Mouse (Mus musculus) frontal cortex, adult (tissue): ENCODE data around the gene Nckap1l.
"Not testable (repeated sequence)": the region's sequence is repeated elsewhere in the genome, so short reads cannot be mapped to it uniquely, and the experiment has no call there.

Experiments
- ATAC-seq: cut with Nextera tagmentation; 2 replicates; pipeline ENCODE4 v1.9.2; 2017; ENCODE audit warnings: mild to moderate bottlenecking, moderate library complexity, mixed read lengths; ENCODE audit not compliant: low TSS enrichment

Gene Nckap1l

DNA sequence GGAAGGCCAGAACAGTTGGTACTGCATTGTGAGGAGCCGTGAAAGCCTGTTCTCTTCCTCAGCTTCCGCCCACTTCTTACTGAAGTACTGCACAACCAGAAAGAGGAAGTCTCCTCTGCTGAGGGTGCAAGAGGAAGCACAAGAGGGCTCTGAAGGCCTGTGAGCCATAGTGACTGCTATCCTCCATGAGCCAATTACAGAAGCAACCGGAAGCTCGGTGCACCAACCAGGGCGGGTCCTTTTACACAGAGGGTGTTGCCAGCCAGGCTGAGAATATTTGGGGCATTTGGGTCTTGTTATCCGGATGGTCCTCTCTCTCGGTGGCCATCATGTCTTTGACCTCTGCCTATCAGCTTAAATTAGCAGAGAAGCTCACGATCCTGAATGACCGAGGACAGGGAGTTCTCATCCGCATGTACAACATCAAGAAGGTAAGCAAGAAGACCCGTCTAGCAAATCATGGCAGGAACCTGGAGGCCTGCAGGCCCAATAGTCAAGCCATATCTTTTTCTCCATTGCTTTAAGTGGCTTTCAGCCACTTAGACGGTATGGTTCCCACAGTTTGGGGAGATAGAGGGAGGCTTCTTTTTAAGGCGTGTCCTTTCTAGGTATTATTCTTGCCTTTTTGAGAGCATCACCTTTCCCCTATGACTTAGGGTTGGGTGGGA lies at the start of gene Nckap1l:
Gene Nckap1l, plus strand, starts transcription at position 244 of the 668 bp plus-strand sequence.
- no peak; the same call in 1 of the 2 replicates for ATAC-seq

DNA sequence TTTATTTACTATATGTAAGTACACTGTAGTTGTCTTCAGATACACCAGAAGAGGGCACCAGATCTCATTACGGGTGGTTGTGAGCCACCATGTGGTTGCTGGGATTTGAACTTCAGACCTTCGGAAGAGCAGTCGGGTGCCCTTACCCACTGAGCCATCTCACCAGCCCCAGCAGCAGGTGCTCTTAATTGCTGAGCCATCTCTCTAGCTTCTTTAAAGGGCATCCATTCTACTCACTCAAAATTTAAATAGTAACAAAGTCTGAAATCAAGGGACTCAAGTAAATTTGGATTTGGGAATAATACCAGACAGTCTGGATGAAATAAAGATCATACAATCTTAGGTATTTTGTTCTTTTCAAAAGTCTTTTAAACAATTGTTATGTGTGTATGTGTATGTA lies 48.0 kb upstream of the Nckap1l start:
- not testable (repeated sequence) for ATAC-seq

DNA sequence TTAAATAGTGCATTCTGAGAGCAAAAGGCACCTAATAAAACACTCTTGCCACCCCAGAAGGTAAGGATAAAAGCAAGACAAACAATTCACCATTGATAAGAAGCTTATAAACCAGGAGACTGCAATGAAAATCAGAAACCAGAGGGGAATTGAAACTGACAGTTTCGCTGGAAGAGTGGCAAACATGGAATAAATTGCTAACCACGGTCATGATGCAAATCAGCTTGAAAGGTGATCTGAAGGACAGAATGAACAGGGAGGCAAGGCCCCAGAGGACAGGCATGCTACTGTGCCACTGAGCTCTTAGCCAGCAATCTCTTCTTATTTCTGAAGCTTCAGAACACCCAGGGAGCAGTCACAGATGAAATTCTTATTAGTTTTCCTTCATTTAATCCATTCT lies 26.6 kb upstream of the Nckap1l start:
- no peak for ATAC-seq

DNA sequence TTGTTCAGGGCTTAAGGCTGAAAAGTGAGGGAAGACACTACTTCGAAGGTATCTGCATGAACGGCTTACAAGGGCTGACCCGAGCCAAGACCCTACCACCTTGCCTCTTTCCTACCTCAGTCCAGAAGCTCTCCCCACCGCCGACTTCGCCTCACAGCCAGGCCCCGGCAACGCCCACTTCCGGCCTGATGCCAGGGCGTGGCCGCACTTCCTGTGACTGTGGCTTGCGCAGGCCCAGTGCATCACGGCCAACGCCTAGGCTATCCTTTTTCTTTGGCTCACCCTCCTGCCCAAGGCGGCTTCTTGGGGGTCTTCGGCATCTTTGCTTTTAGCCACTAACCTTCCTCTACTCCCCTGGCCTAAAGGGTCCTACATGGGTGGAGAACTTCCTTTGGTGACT lies 23.4 kb upstream of the Nckap1l start, which contains the start of gene Gtsf1:
Gene Gtsf1, minus strand, starts transcription at position 230 of the 400 bp plus-strand sequence.
- ATAC-seq = no peak

DNA sequence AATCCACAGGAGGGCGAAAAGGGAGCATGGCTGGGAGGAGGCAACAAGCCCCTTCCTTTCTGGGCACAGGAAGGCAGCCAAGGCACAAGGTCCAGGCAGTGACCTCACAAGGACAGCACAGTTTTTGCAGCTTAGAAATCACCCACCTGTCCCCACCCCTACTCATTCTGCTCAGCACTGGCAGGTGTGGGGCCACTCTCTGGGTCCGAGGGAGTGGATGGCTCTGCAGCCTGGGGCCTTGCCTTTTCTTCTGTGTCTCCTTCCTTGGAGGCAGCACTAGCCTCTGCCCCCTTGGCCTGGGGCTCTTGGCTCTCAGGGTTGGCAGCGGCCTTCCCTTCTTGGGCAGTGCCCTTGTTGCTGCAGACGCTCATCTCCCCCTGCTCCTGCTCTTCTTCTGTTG lies 7.6 kb upstream of the Nckap1l start:
- not testable (repeated sequence) for ATAC-seq

DNA sequence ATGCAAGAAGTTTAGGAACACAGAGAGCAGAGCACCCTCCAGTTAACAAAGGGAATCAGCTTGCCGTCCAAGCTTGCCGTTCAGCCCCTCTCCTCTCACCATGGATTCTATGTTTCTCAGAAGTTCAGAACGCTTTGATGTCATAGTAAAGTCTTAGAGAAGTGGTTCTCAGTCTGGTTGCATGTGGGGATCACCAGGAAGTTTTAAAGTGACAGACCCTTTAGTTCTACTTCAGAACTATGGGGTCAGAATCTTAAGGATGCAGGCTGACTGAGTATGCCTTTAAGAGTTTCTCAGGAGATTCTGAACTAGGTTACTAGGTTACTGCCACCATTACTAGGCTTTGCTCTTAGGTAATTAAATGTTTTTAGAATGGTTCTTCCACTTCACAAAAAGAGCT lies 5.2 kb upstream of the Nckap1l start, which contains the start of gene Gtsf2:
Gene Gtsf2, minus strand, starts transcription at position 101 of the 400 bp plus-strand sequence.
- ATAC-seq = no peak

DNA sequence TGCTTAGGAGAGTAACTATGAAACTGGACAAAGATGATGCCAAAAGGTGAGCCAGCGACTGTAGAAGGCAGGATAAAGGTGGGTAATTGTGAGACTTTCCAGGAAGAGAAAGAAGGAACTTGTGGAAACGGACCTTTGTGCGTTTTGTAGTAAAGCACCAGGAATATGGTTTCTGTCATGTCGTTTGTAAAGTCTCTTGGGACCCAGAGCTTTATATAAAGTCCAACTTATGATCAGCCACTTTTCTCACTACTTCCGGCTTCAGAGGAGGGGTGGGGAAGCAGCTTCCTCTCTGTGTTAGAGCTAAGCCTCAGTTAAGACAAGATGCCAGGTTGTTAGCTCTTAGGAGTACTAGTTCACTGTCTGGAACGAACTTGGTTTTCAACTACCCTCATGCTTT lies 855 bp downstream of the Nckap1l start:
- ATAC-seq = no peak

DNA sequence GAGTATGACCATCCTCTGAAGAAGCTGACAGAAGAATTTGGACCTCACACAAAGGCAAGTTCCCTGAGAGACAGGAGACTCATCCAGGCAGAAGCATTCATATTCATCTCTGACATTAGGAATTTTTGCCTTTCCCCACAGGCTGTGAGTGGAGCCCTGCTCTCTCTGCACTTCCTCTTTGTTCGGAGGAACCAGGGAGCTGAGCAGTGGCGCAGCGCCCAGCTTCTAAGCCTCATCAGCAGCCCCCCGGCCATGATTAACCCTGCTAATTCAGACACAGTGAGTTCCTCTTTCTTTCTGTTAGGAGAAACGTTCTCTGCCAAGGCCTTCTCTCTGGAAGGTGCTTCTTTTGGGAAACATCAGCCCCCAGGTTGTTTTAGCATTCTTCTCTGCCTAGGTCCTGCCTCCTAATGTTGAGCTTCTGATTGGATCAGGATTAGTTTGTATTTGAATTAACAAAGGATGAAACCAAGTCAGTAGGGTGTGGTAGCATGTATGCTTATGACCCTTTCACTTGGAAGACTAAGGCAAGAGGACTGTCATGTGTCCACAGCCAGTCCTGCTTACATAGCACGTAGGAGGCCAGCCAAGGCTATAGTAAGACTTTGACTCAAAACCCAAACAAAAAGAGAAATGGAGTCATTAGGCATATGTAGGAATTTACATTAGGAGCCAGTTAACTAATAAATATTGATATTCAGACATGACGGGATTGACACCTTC lies 9.1 kb downstream of the Nckap1l start:
- ATAC-seq = no peak

DNA sequence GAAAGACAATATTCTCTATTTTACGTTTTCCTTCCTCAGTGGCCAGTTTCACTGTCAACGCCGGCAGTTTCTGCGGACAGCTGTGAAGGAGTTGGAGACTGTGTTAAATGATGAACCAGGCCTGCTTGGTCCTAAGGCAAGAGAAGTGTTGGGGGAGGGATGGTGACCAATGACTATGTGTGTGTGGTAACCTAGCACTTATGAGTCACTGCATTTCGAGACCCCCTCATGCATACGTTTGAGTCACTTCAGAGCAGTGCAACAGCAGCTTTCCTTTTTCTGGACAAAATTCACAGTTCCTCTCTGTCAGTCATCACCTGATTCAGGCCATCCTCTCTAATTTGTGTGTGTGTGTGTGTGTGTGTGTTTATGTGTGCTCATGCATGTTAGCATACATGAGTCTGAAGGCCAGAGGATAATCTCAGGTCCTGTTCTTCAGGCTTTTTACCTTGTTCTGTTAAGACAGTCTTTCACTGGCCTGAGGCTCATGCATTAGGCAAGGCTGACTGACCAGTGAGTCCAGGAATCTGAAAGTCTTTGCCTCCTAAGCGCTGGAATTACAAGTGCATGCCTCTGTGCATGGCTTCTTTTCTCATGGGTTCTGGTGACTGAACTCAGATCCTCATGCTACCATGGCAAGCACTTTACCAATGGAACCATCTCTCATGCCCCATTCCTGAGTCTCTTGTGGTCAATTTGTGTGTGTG lies 18.0 kb downstream of the Nckap1l start:
- ATAC-seq = no peak

DNA sequence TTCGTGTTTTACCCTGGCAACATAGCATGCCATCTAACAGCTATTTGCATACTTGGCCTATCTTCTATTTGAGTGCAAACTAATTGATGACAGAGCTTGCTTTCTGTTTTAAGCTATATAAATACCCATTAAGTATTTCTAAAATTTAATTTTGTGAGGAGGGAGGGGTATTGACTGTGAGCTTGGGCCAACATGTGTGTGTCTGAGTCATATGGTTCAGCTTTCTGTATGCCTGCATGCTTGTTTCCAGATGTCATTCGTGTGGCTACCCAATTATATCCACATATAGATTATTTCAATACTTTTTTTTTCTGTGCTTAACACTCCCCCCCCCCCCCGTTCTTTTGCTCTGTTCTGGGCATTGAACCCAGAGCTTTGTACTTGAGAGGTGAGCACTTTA lies 18.7 kb downstream of the Nckap1l start:
- ATAC-seq = no peak

DNA sequence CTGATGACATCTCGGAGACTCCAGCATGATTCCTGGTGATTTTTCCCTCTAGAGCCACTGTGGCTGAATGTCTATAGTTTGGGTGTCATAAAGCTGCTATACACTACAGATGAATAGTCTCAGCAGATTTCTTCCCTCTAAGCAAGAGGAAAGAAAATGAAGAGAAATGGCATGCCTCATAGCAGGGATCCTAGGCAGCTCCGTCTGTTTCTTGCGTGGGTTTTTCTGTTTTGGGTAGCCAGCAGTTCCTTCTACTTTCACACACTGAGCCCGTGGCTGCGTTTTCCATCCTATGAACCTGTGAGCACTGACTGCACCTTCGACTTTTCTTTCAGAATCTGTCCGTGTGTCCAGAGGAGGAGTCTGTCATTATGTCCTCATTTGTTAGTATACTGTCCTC lies 19.6 kb downstream of the Nckap1l start:
- ATAC-seq = peak; percentile 77

DNA sequence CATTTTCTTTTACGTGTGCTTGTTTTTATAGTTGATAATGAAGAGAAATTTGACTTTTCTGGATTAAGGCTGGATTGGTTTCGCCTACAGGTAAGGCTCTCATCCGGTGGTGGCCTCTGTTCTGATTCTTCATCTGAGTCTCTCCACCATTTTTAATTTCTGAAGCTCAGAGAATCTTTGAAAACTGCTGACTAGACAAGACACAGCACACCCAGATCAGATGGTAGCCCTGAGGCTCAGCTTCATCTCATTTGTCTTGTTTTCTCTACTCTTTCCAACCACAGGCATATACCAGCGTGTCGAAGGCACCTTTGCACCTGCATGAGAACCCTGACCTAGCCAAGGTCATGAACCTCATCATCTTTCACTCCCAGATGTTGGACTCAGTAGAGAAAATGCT lies 20.2 kb downstream of the Nckap1l start:
- ATAC-seq = no peak

DNA sequence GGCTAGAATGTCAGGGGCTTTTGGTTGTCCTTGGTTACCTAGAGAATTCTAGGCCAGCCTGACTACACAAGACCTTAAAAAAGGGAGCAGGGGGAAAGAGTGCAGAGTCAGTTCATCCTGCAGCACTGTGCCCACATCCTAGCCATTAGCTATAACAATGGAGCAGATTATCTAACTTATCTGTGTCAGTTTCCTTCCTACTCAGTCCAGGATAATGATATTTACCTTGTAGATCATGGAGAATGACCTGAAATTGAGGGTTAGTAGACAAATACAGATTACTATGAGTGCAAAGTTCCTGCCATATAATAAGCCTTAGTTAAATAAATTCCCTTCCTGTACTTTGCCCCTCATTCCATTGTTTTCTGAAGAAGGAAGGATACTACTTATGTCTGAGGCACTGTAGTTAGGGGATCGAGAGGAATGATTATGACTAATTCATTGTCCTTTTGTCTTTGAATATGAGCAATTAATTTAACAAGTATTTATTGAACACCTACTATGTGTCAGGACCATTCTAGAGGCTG lies 25.5 kb downstream of the Nckap1l start:
- no peak for ATAC-seq

DNA sequence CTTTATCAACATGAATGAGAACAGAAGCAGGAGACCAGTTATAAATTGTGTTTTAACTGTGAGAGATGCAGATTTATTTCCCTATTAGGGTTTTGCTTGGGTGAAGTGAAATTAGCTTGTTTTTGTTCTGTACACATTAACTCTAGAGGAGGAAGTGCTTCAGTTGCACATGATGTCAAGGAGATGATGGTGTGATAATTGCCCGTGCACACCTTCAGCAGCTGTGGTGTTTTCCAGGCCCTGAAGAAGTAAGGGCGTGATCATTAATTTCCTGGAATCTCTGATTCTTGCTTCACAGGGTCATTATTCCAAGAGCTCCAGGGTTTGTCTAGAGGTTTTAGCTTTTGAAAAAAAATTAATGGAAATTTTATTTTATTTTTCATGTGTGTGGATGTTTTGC lies 26.5 kb downstream of the Nckap1l start:
- no peak for ATAC-seq

DNA sequence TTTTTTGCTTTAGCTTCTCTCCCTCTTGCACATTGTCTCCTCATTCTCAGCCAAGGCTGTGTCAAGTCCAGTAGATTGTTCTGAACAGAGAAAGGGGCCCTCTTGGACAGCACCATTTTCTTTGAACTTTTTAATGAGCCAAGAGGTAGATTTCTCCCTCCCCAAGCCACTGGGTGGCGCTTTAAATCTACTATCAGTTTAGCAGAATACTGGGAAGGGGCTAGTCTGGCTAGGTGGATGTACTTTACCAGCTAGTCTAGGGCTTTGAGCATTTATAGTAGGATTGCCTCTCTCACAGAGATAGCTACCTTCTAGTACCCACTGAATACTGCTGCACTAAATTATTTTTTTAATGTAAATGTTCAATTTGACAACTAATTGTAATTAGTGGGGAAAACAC lies 28.9 kb downstream of the Nckap1l start:
- no peak for ATAC-seq

DNA sequence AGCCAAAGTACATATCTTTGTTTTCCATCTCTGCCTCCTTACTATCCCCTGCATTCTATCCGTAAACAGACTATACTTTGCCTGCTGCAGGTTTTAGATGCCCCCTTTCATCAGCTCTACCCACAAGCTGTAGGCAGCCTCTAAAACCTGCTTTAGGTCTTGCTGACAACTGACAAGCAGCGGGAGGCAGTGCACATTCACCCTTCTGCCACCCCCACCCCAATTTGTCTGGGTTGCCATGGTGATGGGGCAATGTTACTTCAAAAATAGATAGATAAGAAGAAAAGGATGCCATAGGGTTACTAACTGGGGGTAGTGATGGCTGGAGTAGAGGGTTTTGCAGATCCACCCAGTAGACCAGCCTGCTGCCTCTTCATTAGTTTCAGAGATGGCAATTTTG lies 30.9 kb downstream of the Nckap1l start:
- no peak for ATAC-seq

DNA sequence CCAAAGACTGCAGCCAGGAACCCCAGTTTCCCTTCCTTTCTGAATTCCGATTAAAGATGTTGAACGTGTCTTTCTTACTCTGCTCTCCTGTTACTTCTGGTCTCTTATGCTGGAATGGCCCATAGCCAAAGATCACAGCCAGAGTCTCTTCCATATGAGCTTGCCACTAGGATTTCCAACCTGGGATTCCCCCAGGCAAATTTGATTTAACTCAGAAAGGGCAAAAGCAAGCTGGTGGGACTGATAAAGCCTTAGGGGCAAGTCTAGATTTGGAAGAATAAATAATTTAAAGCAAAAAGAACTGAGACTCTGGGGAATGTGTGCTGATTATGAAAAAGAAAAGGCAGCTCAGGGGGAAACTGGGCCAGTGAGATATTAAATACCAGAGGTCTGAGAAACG lies 31.5 kb downstream of the Nckap1l start:
- ATAC-seq = no peak

DNA sequence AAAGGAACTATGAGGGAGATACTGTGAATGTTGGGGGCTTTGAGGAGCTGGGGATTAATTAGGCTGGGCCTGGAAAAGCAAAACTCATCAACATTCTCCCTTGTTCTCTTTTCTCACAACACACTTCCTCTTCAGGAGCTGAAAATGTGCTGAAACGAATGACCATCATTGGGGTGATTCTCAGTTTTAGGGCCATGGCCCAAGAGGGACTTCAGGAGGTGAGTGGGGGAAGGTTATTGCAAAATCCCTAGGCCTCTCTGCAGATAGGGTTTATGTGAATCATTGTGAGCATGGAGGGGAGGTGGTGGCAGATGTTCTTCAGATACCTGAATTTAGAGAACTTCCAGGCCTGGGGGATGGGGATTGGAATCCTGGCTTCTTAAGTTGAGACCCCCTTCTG lies 33.1 kb downstream of the Nckap1l start:
- ATAC-seq = no peak

DNA sequence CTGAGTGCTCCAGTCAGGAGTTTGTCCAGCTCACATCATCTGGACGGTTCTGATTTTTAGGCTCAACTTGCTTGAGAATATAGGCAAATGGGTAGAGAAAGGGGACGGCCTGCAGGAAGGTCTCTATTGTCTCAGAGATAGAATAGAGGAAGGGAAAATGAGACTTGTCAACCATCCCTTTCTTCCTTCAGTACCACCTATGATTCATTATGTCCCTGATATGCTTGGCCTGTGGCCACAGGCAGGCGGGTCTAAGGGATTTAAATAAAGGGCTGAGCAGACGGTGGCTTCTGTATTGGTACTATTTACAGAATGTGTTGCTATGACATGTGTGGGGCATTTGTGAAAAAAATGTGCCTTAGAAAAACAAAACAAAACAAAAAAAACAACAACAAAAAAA lies 34.7 kb downstream of the Nckap1l start:
- ATAC-seq = no peak

DNA sequence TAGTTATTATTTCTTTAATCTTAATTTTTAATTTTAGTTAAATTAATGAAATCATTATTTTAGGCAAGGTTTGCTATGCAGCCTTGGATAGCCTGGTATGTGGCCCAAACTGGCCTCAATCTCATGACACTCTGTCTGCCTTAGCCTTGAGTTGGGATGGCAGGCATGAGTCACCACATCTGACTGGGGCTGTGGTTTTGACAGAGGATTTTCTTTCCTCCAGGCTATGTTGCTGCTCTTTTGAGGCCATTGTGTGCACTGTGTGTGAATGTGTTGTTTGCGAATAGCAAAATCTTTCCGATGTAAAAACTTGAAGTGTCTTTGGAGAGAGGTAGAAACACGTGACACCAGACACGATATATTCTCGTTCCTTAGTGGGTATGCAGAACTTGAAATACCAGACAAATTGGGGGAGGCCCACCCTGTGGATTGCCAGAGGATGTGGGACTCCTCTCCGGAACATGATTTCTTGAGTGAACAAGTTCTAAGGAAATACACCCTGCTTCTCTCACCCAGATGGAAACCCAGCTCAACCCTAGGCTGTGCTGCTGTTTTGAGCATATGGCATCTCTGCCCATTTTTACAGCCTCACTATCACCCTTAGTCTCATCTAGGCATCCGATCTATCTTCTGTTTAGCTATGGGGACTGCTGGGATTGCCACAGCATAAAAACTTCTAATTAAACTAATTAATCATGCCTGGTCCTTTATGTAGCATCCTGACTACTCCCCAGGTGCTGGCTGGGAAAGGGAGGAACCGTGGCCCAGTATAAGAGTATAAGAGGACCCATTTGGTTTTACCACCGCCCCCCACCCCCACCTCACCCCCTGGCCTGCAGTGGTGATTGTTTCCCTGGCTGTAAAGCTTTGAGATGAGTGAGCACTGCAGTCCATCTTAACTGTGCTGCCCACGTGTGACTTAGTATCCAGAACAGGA lies 42.9 kb downstream of the Nckap1l start:
- ATAC-seq = no peak

DNA sequence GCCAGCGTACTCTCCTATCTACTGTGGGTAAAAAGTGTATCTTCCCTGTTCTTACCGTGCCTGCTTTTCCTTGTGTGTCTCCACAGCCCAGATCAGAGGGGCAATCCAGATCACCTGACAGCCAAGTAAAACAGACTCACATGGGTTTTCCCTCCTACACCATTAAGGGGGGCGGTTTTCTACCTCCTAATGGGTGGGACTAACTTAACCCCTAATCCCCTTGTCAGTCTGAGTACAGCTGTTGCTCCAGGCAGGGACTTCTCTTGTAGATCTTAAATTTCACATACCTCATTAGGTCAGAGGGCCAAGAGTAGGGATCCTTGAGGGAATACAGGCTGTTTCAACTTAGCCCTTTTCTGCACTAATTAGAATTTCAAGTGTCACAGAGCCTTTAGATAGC lies 44.6 kb downstream of the Nckap1l start:
- no peak for ATAC-seq
